Mouse (Mus musculus) spleen, postnatal 36 days (tissue): ENCODE results near the gene Pnpla1.

Source experiments
- DNase-seq, 2 experiments: peaks; one replicate each; pipeline ENCODE4 v3.0.0; 2022; ENCODE audit warnings: low spot score in 2 of 2, mixed read lengths in 1 of 2

The Pnpla1 gene

DNA sequence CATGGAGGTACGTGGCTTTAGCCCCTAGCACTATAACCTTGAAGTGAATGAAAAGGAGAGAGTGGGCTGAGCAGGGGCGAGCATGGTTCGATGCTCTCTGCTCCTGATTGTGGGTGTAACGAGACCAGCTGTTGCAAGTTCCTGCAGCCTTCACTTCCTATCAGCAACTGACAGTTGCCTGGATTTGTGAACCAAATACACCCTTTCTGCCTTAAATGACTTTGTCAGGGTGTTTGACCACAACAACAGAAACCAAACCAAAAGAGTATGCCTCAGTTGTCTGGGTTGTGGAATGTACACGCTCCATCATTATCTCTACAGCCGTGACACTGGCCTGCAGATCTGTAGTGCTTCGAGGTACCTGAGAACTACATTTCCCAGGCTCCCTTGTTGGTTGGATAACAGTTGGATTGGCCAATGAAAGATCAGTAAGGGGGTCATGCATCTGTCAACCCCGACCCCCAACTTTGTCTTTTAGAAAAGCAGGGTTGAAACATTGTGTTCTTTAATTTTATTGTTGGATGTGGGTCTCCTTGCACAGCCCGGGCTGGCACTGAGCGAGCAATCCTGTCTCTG lies 25.8 kb downstream of the Pnpla1 start:
- DNase-seq = no peak

DNA sequence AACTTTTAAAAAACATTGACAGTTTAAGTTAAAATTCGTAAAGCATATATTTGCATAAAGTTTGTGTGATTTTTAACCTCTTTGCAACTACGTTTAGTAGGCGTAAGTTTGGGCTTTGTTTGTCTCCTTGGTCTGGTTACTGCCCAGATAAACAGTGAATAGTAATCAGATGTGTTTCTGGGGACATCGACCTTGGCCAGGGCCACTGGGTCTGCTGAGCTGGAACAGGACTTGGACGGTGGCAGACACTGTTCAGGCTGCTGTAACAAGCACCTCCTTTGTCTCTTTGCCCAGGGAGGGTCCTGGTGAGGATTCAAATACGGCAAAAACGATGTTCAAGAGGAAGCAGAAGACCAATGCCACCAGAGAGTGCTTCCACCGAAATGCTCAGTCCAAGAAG lies 27.0 kb downstream of the Pnpla1 start:
- no peak for DNase-seq

DNA sequence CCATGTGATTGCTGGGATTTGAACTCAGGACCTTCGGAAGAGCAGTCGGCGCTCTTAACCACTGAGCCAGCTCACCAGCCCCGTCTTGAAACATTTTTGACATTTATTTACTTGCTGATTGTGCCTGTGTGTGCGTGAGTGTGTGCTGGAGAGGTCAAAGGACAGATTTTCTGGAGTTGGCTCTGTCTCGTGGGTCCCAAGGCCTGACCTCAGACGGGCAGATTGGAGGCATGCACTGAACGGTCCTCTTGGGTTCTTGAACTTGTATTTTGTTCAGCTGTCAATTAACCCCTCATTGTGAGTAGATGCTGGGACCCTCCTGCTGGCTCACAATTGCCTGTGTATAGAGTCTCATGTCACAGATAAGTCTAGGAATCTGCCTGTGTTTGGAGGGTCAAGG lies 28.1 kb downstream of the Pnpla1 start:
- DNase-seq = no peak

DNA sequence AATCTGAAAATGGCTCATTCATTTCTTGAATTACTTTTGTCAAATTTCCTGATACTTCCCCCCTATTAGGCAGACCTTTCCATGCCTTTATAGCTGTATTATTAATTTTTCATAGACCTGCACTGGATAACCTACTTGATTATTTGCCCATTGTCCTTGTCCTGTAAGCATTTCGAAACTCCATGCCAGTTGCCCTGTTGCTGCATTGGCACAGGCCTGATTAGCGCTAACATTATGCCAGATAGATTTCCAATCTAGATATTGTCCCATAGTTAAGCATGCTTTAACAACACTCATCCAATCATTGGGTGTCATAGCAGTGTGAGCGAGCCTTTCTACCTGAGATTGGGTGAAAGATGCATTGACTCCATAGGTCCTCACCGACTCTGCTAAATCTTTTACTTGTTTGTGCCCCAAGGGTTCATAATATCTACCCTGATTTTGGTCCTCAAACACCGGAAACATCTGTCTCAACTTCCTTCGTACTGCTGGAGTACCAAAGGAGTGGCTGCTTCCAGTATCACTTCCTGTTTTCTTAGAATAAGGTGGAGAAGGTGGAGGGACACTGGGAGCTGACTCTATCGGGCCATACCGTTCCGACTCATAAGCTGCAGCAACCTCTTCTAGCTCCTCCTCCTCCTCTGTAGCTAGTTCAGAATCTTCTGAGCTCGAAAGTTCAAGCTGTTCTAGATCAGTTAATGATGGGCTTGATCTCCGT lies 36.0 kb downstream of the Pnpla1 start:
- peak in 1 of 2 experiments; percentile 23 for DNase-seq

- no peak for DNase-seq
Observed at GRCm38 (mm10) chr17:28895217-28895875, 37.1 kb downstream of the Pnpla1 start.

DNA sequence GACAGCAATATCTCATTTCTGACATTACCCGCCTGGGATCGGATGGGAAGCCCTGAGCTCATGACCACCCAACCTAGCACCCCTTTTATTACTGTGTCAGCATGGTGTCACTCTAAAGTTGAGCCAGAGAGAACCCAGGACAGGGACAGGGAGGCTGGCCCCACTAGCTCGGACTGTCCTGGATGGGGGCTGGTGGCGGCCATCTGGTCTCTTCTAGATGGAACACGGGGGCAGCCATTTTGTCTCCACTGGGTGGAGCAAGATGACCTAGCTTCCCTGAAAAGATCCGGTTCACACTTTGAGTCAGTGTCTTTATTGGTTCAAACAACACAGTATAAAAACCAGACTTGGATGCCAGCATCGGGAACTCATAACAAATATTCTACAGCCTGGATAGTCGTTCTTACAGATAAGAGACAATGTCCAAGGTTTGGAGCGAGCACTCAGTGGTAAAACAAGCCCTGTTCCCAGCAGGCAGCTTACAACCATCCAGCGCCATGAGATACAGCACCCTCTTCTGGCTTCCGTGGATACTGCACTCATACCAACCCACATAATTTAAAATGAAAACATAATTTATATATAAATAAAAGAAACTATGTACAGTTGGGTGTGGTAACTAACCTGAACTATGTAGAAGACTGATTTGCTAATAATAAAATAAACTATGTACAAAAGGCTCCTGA lies 38.0 kb downstream of the Pnpla1 start:
- DNase-seq = no peak

- no peak for DNase-seq
Observed at GRCm38 (mm10) chr17:28897817-28898216, 39.6 kb downstream of the Pnpla1 start.

GRCm38 (mm10) chr17:28898249-28898648 lies 40.0 kb downstream of the Pnpla1 start:
- DNase-seq = no peak

GRCm38 (mm10) chr17:28899427-28899826 lies 41.2 kb downstream of the Pnpla1 start:
- DNase-seq = no peak

DNA sequence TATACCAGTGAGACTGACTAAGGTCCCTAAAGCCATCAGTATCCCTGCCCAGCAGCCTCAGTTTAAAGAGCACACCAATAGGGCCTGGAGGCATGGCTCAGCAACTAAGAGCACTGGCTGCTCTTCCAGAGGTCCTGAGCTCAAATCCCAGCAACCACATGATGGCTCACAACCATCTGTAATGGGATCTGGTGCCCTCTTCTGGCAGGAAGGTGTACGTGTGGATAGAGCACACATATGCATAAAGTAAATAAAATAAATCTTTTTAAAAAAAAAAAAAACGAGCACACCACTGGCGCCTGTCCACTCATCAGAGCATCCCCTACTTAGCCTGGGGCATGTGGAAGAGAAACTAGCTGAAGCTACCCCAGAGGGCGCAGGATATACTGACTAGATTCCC lies 43.3 kb downstream of the Pnpla1 start:
- DNase-seq = no peak

GRCm38 (mm10) chr17:28904546-28905376 lies 46.5 kb downstream of the Pnpla1 start:
- peak; percentile 25 to 52 for DNase-seq

DNA sequence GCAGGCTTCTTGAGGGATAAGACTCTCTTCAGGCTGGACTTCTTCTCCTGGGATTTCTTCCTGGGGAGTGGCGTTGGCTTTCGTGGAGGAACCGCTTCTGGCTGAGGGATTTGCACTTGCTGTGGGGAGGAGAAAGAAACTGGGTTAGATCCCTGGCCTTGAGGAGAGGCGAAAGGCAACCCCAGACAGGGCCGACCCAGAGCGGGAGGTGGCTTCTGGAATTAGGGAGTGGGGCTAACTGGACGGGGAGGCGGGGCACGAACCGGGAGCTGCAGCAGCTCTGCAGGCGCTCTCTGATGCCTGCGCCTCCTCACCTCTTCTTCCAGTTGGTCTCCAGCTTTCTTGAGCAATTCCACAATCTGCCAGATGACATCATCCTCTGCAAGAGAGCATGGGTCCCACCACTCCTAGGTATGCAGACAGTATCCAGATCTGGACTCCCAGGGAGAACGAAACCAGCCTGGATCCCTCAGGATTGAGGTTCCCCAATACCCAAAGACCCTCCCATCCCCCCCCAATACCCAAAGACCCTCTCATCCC lies 47.2 kb downstream of the Pnpla1 start:
- no peak for DNase-seq

DNA sequence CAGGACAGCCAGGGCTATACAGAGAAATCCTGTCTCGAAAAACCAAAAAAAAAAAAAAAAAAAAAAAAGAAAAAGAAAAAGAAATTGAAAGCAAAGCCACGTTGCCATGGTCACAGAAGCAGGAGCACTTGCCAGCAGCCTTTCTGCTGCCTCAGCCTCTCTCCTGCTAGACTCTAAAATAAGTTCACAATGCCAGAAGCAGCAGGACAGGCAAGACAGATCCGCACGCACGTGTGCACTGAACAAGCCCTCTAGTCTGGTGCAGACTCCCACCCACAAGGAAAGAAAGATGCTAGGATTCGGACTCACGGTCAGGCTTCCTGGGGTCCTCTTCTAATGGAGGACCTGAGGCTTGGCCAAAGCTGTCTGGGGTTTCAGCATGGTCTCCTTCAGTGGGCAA lies 49.7 kb downstream of the Pnpla1 start:
- DNase-seq = no peak

DNA sequence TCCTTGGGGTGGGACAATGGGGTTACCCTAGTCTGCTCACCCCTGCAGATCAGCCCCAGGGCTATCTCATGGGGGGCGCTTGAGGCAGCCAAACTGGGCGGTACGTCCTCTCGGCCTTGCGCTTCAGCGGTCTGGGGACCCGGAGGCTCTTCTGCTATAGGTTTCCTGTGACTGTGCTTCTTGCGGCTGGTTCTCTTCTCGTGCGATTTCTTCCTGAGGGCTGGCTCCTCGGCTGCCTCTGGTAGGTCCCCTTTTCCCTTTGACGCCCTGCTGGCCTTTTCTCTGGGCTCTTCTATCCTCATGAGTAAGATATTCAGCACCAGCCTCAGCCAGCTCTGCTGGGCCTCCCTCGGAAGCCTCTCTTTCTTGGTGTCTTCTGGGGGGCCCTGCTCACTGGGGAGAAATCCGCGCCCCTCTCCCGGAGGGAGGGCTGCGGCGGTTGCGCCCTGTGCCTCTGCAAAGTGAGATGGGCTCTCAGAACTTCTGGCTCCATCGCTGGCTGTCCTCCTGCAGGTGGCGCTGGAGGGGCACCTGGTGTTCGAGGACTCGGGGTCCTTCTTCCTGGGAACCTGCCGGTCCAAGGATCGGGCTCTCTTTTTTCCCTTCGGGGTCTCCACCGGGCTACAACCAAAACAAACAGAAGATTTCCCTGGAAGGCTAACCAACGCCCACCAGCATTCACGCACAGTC lies 51.2 kb downstream of the Pnpla1 start:
- DNase-seq = peak in 1 of 2 experiments; percentile 32

- DNase-seq = no peak
Observed at GRCm38 (mm10) chr17:28910139-28910538, 51.9 kb downstream of the Pnpla1 start.

DNA sequence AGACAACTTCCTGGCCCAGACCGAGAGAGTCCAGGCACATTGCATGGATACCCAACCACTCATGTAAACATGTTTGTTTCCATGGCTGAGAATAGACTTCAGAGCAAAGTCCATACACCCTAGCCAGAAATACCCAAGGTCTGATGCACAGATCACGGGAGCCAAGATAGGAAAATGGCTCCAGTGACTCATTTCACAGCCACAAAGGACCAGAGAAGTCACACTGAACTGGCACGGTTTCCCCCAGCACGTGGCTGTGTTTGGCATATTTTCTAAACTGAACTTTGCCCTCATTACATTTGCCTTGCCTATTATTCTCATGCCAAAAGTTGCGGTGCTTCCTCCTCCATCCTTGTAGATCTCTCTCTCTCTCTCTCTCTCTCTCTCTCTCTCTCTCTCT lies 55.0 kb downstream of the Pnpla1 start:
- DNase-seq = no peak

GRCm38 (mm10) chr17:28913940-28914339 lies 55.7 kb downstream of the Pnpla1 start:
- no peak for DNase-seq

DNA sequence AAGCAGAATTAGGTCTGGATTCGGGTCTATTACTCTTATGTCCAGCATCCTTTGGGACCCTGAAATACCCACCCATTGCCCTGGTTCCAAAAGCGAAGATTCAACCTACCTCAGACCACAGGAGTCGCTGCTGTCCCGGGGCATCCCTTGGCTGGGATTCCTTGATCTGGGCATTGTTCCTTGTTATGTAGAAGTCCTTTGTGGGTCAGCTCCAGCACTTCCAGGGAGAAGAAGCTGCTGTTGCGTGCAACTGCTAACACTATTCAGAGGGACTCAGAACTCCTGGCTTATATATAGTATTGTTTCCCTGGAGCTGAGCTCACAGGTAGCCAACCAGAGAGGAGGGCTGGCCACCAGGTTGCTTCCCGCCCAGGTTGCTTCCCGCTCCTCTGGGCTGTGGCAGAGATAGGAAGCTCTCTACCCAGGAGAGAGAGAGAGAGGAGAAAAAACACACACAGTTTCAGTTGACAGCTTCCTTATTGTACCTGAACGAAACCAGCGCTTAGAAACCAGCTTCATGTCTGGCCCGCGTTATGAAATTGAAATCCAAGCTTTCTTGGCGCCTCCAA lies 56.9 kb downstream of the Pnpla1 start, which contains the start of gene 4930539E08Rik:
TSS of gene 4930539E08Rik (minus strand) at position 265 of the 569 bp plus-strand sequence.
- DNase-seq = no peak

- DNase-seq = no peak
Observed at GRCm38 (mm10) chr17:28916520-28916919, 58.3 kb downstream of the Pnpla1 start.

DNA sequence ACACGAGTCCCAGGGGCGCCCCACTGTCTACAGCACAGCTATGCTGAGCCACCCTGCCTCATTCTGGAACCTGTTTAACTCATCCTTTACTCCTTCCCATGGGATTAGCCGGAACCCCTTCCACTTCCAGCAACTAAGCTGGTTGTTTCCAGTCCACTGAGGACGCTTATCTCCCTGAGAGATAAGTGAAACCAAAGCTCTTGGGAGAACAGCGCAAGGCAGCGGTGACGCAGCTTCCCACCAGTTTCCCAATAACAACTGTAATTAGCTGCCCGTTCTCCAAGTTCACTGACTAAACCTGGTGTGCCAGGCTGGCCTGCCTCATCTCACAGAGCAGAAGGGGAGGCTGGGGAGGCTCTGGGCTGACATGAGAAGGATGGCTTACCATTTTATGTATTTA lies 62.9 kb downstream of the Pnpla1 start:
- no peak for DNase-seq
